Mouse (Mus musculus): Measurements from ENCODE around the gene Gm19345. TPM values are rescaled to one million over a fixed set of nuclear protein-coding genes. Genes with fewer than 3 reads are reported as not detected.

The Gm19345 gene
- polyA plus RNA-seq, 1 experiment: not detected

- TF ChIP-seq CTCF (IDR thresholded peaks at IDR 0.05; ENCODE audit: control insufficient read depth, insufficient read depth, low read length) (no peak), POLR2A (IDR thresholded peaks at IDR 0.05; ENCODE audit: borderline replicate concordance, control insufficient read depth, low read depth, low read length) (no peak)
- Histone ChIP-seq H3K27ac (ENCODE audit: control insufficient read depth, insufficient read depth, low read depth, low read length, poor library complexity) (no peak overlapping the region), H3K4me3 (replicated peaks; ENCODE audit: control insufficient read depth, low read depth, low read length) (no peak overlapping the region), H3K4me1 (ENCODE audit: control insufficient read depth, insufficient read depth, low read length) (peaks cover 5% of the 10 kb centered on the region; the same call in 1 of the 2 replicates)
- 76% methylated on average over 3 of the region's 3 CpGs for WGBS
Measured at GRCm38 (mm10) chr7:19834055-19834454, 17.7 kb upstream of the Gm19345 start.

- TF ChIP-seq POLR2A (IDR thresholded peaks at IDR 0.05; ENCODE audit: borderline replicate concordance, control insufficient read depth, low read depth, low read length): no peak
- no peak for TF ChIP-seq CTCF (IDR thresholded peaks at IDR 0.05; ENCODE audit: control insufficient read depth, insufficient read depth, low read length)
- no peak overlapping the region for H3K4me3 ChIP-seq (replicated peaks; ENCODE audit: control insufficient read depth, low read depth, low read length)
- WGBS: 38% methylated on average over 3 of the region's 3 CpGs
- H3K4me1 ChIP-seq (ENCODE audit: control insufficient read depth, insufficient read depth, low read length): peaks cover 1% of the 10 kb centered on the region
- H3K27ac ChIP-seq (ENCODE audit: control insufficient read depth, insufficient read depth, low read depth, low read length, poor library complexity): no peak overlapping the region
Measured at GRCm38 (mm10) chr7:19836843-19837242, 15.0 kb upstream of the Gm19345 start.

- Histone ChIP-seq H3K4me1 (ENCODE audit: control insufficient read depth, insufficient read depth, low read length) (peaks cover 1% of the 10 kb centered on the region), H3K27ac (ENCODE audit: control insufficient read depth, insufficient read depth, low read depth, low read length, poor library complexity) (no peak overlapping the region), H3K4me3 (replicated peaks; ENCODE audit: control insufficient read depth, low read depth, low read length) (no peak overlapping the region)
- no peak for TF ChIP-seq CTCF (IDR thresholded peaks at IDR 0.05; ENCODE audit: control insufficient read depth, insufficient read depth, low read length)
- TF ChIP-seq POLR2A (IDR thresholded peaks at IDR 0.05; ENCODE audit: borderline replicate concordance, control insufficient read depth, low read depth, low read length): no peak
- 62% methylated on average over 4 of the region's 4 CpGs for WGBS
Measured at GRCm38 (mm10) chr7:19840371-19840770, 11.4 kb upstream of the Gm19345 start.

- peaks cover 1% of the 10 kb centered on the region for H3K4me1 ChIP-seq (ENCODE audit: control insufficient read depth, insufficient read depth, low read length)
- 73% methylated on average over 3 of the region's 3 CpGs for WGBS
- TF ChIP-seq POLR2A (IDR thresholded peaks at IDR 0.05; ENCODE audit: borderline replicate concordance, control insufficient read depth, low read depth, low read length): no peak
- no peak for TF ChIP-seq CTCF (IDR thresholded peaks at IDR 0.05; ENCODE audit: control insufficient read depth, insufficient read depth, low read length)
- no peak overlapping the region for H3K4me3 ChIP-seq (replicated peaks; ENCODE audit: control insufficient read depth, low read depth, low read length)
- no peak overlapping the region for H3K27ac ChIP-seq (ENCODE audit: control insufficient read depth, insufficient read depth, low read depth, low read length, poor library complexity)
Measured at GRCm38 (mm10) chr7:19840936-19841335, 10.9 kb upstream of the Gm19345 start.

GRCm38 (mm10) chr7:19841686-19842413 lies 10.0 kb upstream of the Gm19345 start:
- H3K4me3 ChIP-seq (replicated peaks; ENCODE audit: control insufficient read depth, low read depth, low read length): no peak overlapping the region
- no peak for TF ChIP-seq POLR2A (IDR thresholded peaks at IDR 0.05; ENCODE audit: borderline replicate concordance, control insufficient read depth, low read depth, low read length)
- TF ChIP-seq CTCF (IDR thresholded peaks at IDR 0.05; ENCODE audit: control insufficient read depth, insufficient read depth, low read length): no peak
- WGBS: 75% methylated on average over 21 of the region's 21 CpGs
- H3K4me1 ChIP-seq (ENCODE audit: control insufficient read depth, insufficient read depth, low read length): peaks cover 1% of the 10 kb centered on the region
- H3K27ac ChIP-seq (ENCODE audit: control insufficient read depth, insufficient read depth, low read depth, low read length, poor library complexity): no peak overlapping the region

GRCm38 (mm10) chr7:19842885-19843504 lies 8.8 kb upstream of the Gm19345 start:
- peaks cover 1% of the 10 kb centered on the region for H3K4me1 ChIP-seq (ENCODE audit: control insufficient read depth, insufficient read depth, low read length)
- H3K4me3 ChIP-seq (replicated peaks; ENCODE audit: control insufficient read depth, low read depth, low read length): no peak overlapping the region
- WGBS: 65% methylated on average over 19 of the region's 19 CpGs
- H3K27ac ChIP-seq (ENCODE audit: control insufficient read depth, insufficient read depth, low read depth, low read length, poor library complexity): no peak overlapping the region
- TF ChIP-seq CTCF (IDR thresholded peaks at IDR 0.05; ENCODE audit: control insufficient read depth, insufficient read depth, low read length) (no peak), POLR2A (IDR thresholded peaks at IDR 0.05; ENCODE audit: borderline replicate concordance, control insufficient read depth, low read depth, low read length) (no peak)

- WGBS: 12% methylated on average over 11 of the region's 11 CpGs
- peak; percentile 80 for TF ChIP-seq CTCF (IDR thresholded peaks at IDR 0.05; ENCODE audit: control insufficient read depth, insufficient read depth, low read length)
- no peak for TF ChIP-seq POLR2A (IDR thresholded peaks at IDR 0.05; ENCODE audit: borderline replicate concordance, control insufficient read depth, low read depth, low read length)
- H3K4me3 ChIP-seq (replicated peaks; ENCODE audit: control insufficient read depth, low read depth, low read length): no peak overlapping the region
- no peak overlapping the region for H3K27ac ChIP-seq (ENCODE audit: control insufficient read depth, insufficient read depth, low read depth, low read length, poor library complexity)
- H3K4me1 ChIP-seq (ENCODE audit: control insufficient read depth, insufficient read depth, low read length): peaks cover 1% of the 10 kb centered on the region
Measured at GRCm38 (mm10) chr7:19843561-19843960, 8.2 kb upstream of the Gm19345 start.

- H3K27ac ChIP-seq (ENCODE audit: control insufficient read depth, insufficient read depth, low read depth, low read length, poor library complexity): peak overlapping the region; percentile 42; the same call in 1 of the 2 replicates
- TF ChIP-seq POLR2A (IDR thresholded peaks at IDR 0.05; ENCODE audit: borderline replicate concordance, control insufficient read depth, low read depth, low read length) (no peak), CTCF (IDR thresholded peaks at IDR 0.05; ENCODE audit: control insufficient read depth, insufficient read depth, low read length) (no peak)
- no peak overlapping the region for H3K4me3 ChIP-seq (replicated peaks; ENCODE audit: control insufficient read depth, low read depth, low read length)
- peaks cover 1% of the 10 kb centered on the region for H3K4me1 ChIP-seq (ENCODE audit: control insufficient read depth, insufficient read depth, low read length)
- WGBS: 5% methylated on average over 15 of the region's 15 CpGs
Measured at GRCm38 (mm10) chr7:19844521-19845171, 7.2 kb upstream of the Gm19345 start.

All from bone marrow, adult 2 months (tissue).